Mouse (Mus musculus): Measurements from ENCODE around the gene Fbxl18. TPM values are rescaled to one million over a fixed set of nuclear protein-coding genes. Genes with fewer than 3 reads are reported as not detected.

The Fbxl18 gene
- total RNA-seq, 2 experiments from 2014 or later = 5.8 to 7.1 TPM

- peak; percentile 99 for DNase-seq
- intact Hi-C loops (cut with DNase I; ENCODE audit: low total_unique reads) = no loop called here
These were observed 77.4 kb downstream of the Fbxl18 start, which contains the start of gene Tnrc18 for GRCm38 (mm10) chr5:142817524-142818434. Gene Tnrc18 (minus strand): TSS chr5:142817662.

Other genes with a start within 250 kb of the Fbxl18 start
- gene Slc29a4, start 202.9 kb downstream of the Fbxl18 start, total RNA-seq (2021) = under 1 TPM; 0.29 to 0.37 TPM
- gene Tnrc18, start 77.8 kb downstream of the Fbxl18 start, total RNA-seq (2021) = 10 to 100 TPM; 36.2 to 37.1 TPM
- gene Actb, start 11.3 kb upstream of the Fbxl18 start, total RNA-seq (2021) = 1,000 to 10,000 TPM in 1 of 2 experiments, 100 to 1,000 TPM in 1; 856 to 1,248 TPM
- gene Fscn1, start 64.9 kb upstream of the Fbxl18 start, total RNA-seq (2021) = 10 to 100 TPM; 52.2 to 72.9 TPM
- 10 to 100 TPM; 16.6 to 19.0 TPM for gene Rnf216, start 217.6 kb upstream of the Fbxl18 start, total RNA-seq (2021)

All from gastrocnemius, postnatal 14 days (tissue).